Mouse (Mus musculus) lung, postnatal 4 days (tissue): ENCODE measurements around the gene Cmc4.

ENCODE experiments used
- DNase-seq, 2 experiments: peaks; one replicate each; pipeline ENCODE4 v3.0.0; 2021

The Cmc4 gene

GRCm38 (mm10) chrX:75415936-75416785, at the start of gene Cmc4, which contains the start of the genes Mtcp1 and Brcc3:
Gene Cmc4 (minus strand): TSS chrX:75416584.
Gene Mtcp1 (minus strand): TSS chrX:75416588.
Gene Brcc3 (plus strand): TSS chrX:75416628.
- DNase-seq: peak; percentile 90 to 95

- DNase-seq: no peak
Observed at GRCm38 (mm10) chrX:75454597-75454996, 38.2 kb upstream of the Cmc4 start.

GRCm38 (mm10) chrX:75409711-75410110, 6.7 kb downstream of the Cmc4 start:
- DNase-seq: no peak

- no peak for DNase-seq
Observed at GRCm38 (mm10) chrX:75403350-75403749, 13.0 kb downstream of the Cmc4 start.

- DNase-seq: no peak
Observed at GRCm38 (mm10) chrX:75402668-75403067, 13.7 kb downstream of the Cmc4 start.

- no peak for DNase-seq
Observed at GRCm38 (mm10) chrX:75399471-75399870, 16.9 kb downstream of the Cmc4 start.

GRCm38 (mm10) chrX:75382195-75382771, 34.1 kb downstream of the Cmc4 start, which contains the start of the genes Fundc2 and F8:
Gene Fundc2 (plus strand): TSS chrX:75382399.
Gene F8 (minus strand): TSS chrX:75382615.
- DNase-seq: peak; percentile 64 to 90

- DNase-seq: no peak
Observed at GRCm38 (mm10) chrX:75381699-75382098, 34.7 kb downstream of the Cmc4 start.

GRCm38 (mm10) chrX:75381176-75381575, 35.2 kb downstream of the Cmc4 start:
- DNase-seq: no peak

GRCm38 (mm10) chrX:75376815-75377214, 39.6 kb downstream of the Cmc4 start:
- no peak for DNase-seq

GRCm38 (mm10) chrX:75372666-75373425, 43.5 kb downstream of the Cmc4 start:
- no peak for DNase-seq

GRCm38 (mm10) chrX:75370197-75370596, 46.2 kb downstream of the Cmc4 start:
- DNase-seq: no peak
